Mouse (Mus musculus) liver, embryonic 14.5 days (tissue): Measurements from ENCODE around the gene Gpx5.

Experiments
- CTCF ChIP-seq: IDR thresholded peaks from 2 replicates; pipeline ENCODE4 v1.5.1; 2016; ENCODE audit warnings: antibody characterized with exemption, low read depth, control low read depth
- EP300 ChIP-seq: IDR thresholded peaks from 2 replicates; pipeline ENCODE4 v1.6.1; 2016; ENCODE audit warnings: antibody characterized with exemption, low read depth

DNA sequence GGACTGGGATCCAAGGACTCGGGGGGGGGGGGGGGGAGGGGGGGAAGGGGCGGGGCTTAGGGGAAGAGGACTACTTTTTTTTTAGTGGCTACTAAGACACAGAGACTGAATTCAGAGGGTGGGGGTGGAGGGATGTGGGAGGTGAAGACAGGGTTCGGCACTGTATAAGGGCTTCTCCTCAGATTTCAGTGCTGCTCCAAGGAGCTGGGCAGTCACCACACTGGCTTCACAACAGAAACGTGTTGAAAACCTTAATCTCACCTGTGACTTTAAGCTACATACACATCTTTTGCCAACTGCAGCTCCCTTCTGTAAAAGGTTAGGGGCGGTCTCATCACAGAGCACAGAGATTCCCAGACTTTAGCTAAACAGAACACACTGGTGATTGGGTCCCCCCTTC is 20.3 kb upstream of the Gpx5 start:
- no peak for TF ChIP-seq CTCF
- TF ChIP-seq EP300, result no peak
